Mouse (Mus musculus) regulatory T cell (primary cell): ENCODE measurements around the gene Gfi1b.

ENCODE experiments used
- in situ Hi-C: fragments of 300-600 bp; cut with MboI, MseI; formaldehyde crosslinking; loops from one replicate; pipeline ENCODE4 v1.15.1; 2025; ENCODE audit warnings: high pct_unique_total_duplicates

Gfi1b gene

DNA sequence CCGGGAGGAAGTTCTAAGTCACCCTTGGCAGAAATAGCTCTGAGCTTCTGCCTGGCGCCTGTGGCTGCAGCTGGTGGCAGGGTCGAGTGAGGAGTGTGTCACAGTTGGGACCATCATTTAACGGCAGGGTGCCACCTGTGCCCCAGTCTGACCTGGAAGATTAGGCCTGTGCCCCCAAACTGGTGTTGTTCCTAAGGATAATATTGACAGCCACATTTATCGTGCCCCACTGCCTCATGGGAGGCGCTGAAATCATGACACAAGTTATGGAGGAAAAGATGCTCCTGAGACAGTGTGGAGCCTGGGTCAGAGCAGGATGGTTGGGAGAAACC, 22.2 kb downstream of the Gfi1b start:
- in situ Hi-C loops = loop anchor here (10.0 kb wide), 1 partner anchor 445 kb away; no protein-coding TSS in a partner anchor

DNA sequence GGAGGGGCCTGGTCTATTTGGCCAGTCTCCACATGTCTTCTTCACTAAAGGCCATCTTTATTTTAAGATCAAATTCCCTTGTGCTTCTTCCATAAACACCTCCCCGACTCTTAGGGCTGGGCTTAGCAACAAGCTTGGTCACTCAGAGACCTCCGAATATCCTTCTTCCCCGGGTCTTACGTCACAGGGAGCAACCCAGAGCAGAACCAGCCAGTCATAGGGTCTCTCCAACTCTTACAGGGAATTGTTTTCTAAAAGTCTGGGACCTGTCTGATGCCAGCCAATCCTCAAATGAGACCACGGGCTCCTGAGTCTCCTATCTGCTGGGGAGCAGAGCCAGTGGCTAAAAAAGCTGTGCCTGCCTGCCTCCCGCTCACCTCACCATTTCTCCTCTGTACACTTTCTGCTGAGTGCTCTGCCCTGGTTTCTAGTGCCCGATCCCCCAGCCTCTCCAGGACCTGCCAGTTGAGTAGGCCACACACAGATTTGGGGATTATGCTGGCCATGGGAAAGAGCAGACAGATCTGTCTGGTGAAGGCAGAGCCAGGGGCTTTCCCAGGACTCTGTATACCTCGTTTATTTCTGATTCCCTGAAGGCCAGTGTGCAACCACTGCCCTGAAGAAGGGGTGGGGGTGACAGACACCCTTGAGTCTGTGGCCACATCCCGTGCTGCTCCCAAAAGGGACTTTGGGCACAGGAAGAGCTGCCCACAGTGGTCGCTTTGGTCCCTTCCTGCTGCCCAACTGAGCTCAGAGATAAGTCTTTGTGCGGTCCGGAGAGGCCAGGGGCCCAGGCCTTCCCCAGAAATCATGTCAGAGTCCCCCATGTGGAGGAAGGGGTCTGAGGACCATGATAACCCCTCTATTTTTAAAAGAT, 22.9 kb downstream of the Gfi1b start:
- in situ Hi-C loops = loop anchor here (10.0 kb wide), 1 partner anchor 446 kb away; no protein-coding TSS in a partner anchor

DNA sequence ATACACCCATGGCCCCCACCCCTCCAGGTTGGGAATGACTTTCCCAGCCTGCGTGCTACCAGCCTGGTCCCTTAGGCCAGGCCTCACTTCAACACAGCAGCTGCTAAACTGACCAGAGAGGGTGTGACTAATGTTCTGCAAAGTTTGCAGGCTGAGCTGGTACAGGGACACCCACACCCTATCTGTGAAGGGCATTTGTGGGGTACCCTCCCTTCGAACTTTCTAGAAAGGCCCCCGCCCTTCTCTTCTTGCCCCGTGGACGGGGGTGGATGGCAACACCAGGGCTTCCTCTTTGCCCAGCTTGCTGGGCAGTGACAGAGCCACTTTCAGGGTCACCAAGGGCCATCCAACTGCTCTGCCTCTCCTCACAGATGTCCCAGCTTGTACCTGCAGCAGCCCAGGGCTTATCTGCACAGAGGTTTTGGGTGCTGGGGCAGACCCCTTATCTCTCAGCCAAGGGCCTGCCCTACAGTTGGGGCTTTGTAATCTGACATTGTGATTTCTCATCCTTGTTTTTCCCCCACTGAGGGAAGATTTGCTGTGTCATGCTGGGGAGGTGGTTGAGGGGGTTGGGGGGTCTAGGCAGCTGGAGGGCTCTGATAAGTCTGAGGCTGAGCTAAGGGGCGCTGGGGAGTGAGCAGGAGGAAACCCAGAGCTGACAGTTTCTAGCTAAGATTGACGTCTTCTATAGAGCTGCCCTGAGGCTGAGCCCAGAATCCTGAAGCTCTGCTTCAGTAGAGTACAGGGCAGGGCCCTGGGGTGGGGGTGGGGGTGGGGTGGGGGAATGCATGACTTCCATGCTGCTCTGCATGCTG, 23.8 kb downstream of the Gfi1b start:
- in situ Hi-C loops = loop anchor here (10.0 kb wide), 1 partner anchor 447 kb away; no protein-coding TSS in a partner anchor

DNA sequence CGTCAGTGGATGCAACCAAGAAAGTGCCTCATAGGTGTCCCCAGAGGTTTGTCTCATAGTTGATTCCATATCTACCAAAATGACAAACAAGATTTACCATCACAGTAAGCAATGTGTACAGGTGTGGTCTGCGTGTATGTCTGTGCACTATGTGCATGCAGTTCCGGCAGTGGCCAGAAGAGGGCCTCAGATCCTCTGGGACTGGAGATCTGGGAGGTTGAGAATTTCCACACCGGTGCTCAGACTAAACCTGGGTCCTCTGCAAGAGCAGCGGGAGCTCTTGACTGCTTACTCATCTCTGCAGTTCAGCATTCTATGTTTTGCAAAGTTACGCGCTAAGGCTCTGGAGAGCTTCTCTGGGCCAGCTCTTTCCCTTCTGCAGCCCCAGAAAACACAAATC, 24.8 kb downstream of the Gfi1b start:
- in situ Hi-C loops = loop anchor here (10.0 kb wide), 1 partner anchor 448 kb away; no protein-coding TSS in a partner anchor

DNA sequence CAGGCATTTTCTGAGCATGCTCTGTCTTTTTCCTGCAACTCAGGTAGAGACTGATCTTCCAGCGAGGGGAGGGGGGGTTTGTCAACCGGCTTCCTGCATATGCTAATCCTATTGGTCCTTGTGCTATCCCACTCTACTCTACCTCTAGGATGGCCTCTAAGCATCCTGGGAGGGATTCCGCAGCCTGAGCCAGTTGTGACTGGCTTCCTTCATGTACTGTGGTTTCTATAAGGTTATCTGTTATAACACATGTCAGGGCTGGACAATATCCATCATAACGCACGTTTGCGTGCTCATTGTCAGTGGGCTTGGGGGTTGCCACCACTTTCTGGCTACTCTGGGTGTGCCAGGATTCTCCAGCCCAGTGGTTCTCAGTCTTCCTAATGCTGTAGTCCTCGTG, 25.8 kb downstream of the Gfi1b start:
- in situ Hi-C loops = loop anchor here (10.0 kb wide), 1 partner anchor 449 kb away; no protein-coding TSS in a partner anchor

DNA sequence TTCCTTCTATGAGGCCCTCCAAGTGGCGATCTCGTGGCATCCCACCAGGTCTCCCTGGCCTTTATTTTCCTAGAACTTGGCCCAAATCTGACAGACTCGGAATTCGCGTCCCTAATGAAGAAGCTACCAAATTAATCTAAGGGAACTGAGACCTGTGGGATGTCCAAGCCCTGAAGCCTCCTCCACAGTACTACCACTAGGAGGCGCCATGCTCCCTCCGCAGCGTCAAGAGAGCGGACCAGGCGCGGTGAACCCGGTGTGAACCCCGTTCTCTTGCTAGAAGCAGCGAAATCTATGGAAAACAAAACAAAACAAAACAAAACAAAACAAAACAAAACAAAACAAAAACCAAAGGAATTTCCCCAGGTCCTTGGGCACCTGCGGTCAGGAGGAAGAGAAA, 29.0 kb downstream of the Gfi1b start:
- in situ Hi-C loops = loop anchor here (10.0 kb wide), 1 partner anchor 452 kb away; no protein-coding TSS in a partner anchor

DNA sequence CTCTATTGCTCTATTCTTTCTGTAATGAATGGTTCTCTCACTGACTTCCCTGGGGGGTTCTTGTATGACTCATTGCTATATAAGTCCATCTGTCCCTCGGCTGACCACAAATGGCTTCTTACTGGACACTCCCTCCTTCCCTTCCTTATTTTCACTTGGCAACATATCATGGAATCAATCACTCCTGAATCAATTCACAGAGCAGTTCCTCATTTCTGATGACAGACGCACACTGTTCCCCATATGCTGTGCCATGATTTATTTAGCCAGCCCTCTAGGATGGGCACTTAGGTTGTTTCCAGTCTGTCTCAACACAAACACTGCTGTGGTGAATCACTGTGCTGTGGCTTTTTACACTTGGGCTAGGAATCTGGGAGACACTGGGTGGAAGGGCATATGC, 30.3 kb downstream of the Gfi1b start:
- in situ Hi-C loops = loop anchor here (10.0 kb wide), 1 partner anchor 453 kb away; no protein-coding TSS in a partner anchor

DNA sequence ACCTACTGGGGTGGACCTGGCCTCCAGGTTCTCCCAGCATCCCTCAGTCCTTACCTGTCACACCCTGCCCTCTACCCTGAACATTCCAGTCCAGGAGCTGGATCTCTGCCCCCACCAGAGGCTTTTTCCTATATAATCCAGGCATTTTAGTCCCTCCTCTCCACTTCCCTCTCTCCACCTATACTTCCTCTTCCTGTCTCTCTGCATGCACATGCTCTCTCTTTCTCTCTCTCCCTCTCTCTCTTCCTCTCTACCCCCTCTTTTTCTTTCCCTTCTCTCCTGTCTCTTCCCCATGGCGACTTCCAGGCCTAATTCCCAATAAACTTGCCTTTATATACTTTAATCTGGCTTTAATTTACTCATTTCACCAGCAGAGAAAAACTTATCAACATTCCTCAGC, 33.2 kb downstream of the Gfi1b start:
- in situ Hi-C loops = no loop called here

DNA sequence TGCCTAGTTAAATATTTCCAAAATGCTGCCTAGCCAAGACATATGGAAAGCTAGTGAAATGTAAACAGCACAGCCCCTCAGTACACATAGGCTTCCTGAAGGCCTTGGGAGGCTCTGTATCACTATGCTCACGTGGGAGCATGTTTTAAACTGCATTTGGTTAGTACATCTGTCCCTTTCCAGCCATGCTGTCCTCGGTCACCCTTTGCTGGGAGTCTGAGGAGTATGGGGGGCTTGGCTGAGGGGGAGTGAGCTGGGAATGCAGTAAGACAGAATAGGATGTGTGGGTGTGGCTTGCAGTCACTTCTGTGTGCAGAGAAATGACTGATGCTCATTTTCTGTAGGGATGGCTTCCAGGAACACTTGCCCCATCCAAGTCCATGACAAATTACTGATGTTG, 36.1 kb downstream of the Gfi1b start:
- in situ Hi-C loops = no loop called here

DNA sequence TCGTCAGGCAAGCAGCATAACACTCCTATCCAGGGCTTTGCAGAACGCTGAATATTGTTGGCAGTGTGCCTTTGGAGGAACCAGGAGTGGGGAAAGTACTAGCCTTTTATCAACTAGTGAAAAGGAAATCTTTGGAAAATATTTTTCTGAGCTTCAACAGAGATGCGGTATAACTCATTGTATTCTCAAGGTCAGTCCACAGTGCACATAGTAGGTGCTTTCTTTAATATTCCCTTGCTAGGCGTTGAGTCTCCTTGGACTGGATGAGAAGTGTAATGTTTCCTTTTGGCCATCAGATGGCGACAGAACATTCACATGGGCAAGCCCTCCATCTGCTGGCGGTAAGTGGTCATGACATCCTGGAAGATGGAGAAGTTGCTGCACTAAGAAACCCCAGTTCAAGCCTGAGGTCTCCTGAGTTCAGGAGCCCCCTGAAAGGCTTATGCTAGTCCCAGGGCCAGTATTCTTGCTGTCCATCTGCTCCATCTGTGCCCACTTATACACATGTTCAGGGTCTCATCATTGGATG, 36.7 kb downstream of the Gfi1b start:
- in situ Hi-C loops = no loop called here

DNA sequence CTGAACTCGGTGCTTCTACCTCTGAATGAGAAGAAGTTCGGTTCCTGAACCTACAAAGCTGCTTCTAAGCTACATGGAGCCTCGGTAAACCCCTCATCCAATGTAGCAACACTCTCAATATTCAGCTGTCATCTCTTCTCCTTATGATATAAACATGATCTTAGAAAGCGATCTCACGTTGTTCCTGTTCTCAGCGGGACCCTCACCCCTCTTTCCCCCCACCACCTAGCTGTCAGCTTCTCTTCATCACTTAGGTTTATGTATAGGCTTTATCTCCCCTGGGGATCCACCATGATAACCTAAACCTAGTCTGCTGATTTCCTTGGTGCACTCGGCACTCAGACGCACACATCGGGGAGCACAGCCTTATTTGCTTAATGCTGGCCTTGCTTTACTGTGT, 38.1 kb downstream of the Gfi1b start, which contains the start of gene Gtf3c5:
TSS of gene Gtf3c5 (minus strand) at position 101 of the 400 bp plus-strand sequence.
- in situ Hi-C loops = no loop called here

DNA sequence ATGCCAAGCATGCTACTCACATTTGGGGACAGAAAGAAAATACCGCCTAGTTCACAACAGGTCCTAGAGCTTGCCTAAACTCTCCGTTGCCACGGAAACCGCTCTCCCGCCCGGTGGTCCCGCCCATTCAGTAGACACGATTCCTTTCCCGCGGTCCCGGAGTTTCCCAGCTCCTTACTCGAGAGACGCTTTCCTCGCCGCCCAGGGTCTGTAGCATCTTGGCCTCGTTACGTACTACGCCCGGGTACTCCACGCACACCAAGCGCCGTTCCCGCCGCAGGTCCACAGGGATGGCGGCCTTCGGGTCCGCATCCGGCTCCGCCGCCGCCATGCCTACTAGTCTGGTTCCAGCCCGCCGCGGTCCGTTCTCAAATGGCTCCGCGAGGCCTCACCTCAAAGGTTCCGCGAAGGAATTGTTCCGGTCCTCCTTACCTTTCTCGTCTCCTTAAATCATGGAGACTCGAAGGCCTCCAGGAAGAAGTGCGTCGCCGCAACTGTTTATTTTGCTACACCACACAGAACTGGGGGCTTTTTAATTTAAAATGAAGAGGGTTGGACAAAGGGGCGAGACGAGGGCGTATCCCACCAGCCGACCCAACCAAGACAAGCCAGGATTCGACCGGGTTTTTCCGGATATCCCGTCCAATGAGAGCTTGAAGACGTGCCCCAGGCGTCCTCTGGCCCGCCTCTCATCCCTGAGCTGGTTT, 39.0 kb downstream of the Gfi1b start:
- in situ Hi-C loops = no loop called here

DNA sequence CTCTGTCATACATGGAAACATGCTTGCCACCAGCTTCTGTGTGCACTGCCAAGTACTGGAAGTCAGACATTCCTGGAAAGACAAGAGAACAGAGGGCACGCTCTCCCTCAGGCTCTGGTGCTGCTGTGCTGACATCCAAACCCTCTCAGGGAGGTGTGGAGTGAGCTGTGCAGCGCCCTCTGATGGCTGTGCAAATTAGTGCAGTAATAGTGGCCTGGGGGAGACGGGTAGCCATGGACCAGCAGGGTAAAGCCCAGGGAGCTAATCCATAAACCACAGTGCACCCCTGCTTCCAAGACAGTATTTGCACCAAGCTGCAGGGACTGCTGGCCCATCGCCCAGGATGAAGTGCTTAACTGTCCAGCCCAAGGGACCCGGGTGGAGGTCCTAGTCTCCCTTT, 43.8 kb downstream of the Gfi1b start:
- in situ Hi-C loops = no loop called here

DNA sequence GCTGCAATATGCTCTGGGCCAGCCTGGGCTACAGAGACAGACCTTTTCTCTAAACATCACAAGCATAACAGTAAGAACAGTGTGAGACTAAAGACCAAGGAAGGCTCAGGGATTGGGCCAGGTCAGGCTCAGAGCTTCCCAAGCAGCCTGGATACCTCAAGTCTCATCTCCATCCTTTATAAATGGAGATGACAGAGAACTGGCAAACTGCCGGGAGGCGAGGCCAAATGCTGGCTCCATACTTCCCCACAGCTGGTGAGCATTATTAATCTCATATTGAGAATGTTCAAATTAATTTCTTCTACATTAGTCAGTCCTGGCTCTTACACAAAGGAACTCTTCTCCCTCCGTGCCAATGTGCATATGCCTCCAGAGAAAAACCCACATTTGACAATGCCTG, 45.0 kb downstream of the Gfi1b start:
- in situ Hi-C loops = no loop called here

DNA sequence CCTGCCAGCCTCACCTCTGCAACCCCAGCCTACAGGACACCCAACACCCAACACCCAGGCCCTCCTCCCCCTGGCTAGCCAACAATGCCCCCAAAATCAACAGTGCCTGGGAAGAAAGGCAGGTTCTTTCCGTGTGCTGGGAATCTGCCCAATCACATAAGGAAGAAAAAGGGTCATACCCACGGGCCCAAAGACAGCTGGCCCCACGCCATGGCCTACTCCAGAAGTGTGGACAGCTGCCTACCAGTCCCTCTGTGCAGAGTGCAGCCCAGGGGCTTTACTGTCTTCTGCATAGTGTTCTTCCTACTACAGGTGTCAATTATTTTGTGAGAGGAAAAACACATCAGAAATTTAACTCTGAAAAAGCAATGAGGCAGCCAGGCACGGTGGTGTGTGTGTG, 46.4 kb downstream of the Gfi1b start:
- in situ Hi-C loops = no loop called here

DNA sequence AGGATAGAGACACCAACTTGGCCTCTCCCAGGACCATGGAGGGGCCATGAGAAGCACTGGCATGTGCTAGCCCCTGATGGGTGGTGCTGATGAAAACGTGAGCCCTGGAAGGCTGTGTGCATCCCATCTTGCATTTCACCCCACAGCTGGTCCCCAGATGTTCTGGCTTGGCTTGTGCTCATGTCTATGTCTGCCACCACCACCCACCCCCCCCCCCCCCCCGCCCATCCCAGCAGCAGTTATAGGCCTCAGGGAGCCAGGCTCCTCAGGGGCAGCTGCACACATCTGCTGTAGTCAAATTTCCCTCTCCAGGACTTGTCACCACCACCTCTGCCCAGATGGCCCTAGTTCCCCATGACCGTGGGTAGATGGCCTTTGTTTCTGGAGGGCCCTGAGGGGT, 51.9 kb downstream of the Gfi1b start:
- in situ Hi-C loops = no loop called here

DNA sequence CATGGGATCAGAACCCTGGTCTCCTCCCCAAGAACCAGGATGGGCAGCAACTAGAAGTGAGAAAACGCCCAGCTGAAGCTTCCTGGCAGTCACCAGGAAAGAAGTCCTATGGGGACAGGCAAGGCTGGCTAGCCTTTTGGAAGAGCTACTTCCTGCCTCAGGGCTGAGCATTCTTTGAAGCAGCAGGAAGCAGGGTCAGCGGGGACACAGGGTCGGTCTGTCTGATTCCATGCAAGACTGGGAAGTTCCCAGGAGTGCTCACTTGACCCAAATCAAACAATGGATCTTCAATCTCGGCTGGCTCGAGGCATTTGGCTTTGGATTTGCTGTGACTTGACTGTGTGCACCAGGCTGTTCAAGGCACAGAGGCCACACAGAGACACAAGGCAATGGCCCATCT, 55.2 kb downstream of the Gfi1b start:
- in situ Hi-C loops = no loop called here

DNA sequence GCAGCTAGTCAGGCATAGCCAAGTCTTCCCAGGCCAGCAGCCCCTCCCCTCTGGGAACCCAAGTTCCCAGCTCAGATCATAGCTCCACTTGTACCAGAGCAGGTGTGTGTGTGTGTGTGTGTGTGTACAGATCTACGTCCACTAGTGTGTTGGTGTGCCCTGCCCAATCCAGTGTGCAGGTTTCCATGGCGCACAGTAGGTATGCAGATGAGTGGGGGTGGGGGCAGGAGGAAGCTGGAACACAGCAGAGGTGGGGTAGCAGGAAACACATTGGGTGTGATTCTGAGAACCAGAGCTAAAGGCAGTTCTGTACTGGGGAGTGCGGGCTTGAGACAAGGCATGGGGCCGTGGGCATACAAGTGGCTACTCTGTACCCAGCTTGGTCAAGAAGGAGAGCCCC, 57.4 kb downstream of the Gfi1b start:
- in situ Hi-C loops = no loop called here

DNA sequence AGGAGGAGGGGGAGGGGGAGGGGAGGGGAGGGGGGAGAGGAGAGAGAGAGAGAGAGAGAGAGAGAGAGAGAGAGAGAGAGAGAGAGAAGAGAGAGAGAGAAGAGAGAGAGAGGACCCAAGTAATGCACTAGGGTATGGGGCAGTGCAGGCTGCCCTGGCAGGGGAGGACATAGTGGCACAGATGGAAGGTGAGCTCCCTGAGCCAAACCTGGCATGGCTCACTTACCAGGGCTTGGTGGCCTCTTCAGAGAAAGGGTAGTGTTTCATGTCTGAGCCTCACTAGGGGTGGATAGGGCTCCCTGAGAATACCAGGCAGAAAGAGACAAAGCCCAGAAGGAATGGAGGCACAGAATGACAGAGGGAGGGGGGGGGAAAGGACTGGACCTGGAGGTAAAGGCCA, 58.0 kb downstream of the Gfi1b start:
- in situ Hi-C loops = no loop called here

DNA sequence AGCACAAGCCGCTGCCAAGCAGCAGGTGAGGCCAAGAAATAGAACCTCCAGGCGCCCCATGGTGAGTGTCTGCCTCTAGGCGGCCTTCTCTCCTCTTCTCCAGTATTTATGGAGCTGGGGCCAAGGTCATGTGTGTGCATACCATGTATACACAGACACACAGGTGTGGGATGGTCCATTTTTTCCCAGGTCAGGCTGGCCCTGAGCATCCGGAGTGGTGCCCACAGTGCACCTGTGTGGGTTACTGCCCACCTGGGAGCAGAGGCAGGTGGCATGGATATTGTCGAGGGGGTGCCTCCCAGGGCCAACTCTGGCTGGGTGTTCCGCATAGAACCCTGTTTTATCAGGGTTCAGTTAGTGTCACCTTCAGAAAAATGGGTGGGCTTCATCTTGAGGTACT, 58.5 kb downstream of the Gfi1b start, which contains the start of gene Cel:
TSS of gene Cel (minus strand) at position 101 of the 400 bp plus-strand sequence.
- in situ Hi-C loops = no loop called here
